In genomic region chr13:46602674-46603073, GRCm38 (mm10) we compare ENCODE assay signal across 32 mouse cellular contexts.
A peak's percentile ranks its signal among the peaks of the same experiment; 100 is the strongest.
DNase-seq lines count a peak whose midpoint lies in the region; ATAC-seq and TF ChIP-seq lines count a peak whose summit lies in the region.
"Had no signal": no experiment of that assay in that cellular context is flagged by ENCODE, and none has a peak within 500 bp of the region (broad histone marks: within the 10 kb centered on the region; RNA-seq: fewer than 3 reads in every experiment).

No protein-coding gene starts in this region.

- peak; percentile 61 for ATAC-seq in granulocyte monocyte progenitor cell, adult 5-6 weeks (replicated peaks; ENCODE audit: poor library complexity, severe bottlenecking)
- no peak for ATAC-seq in heart, embryonic 12.5 days (ENCODE audit: insufficient number of reproducible peaks, low FRiP score)
- ATAC-seq: activated CD4-positive, CD25-positive, alpha-beta regulatory T cell, adult 4 months; CD4-positive, CD25-positive, alpha-beta regulatory T cell, adult 4 months; forebrain, embryonic 14.5 days; inflammation-experienced regulatory T-cells, adult 6 months; liver, embryonic 12.5 days; liver, postnatal 0 days had no signal

- no peak overlapping the region for H3K4me3 ChIP-seq in lung, adult 2 months (replicated peaks; ENCODE audit: extremely low read depth, low read depth, low read length)
- H3K4me3 ChIP-seq in heart, embryonic 12.5 days = no peak overlapping the region
- H3K4me3 ChIP-seq: embryonic facial prominence, embryonic 10.5 days; embryonic facial prominence, embryonic 15.5 days; hindbrain, embryonic 15.5 days; kidney, embryonic 15.5 days; limb, embryonic 13.5 days; liver, embryonic 12.5 days; neural tube, embryonic 15.5 days had no signal

- no peak overlapping the region for H3K4me2 ChIP-seq in heart, embryonic 12.5 days
- H3K4me2 ChIP-seq: embryonic facial prominence, embryonic 15.5 days; heart, embryonic 11.5 days; hindbrain, embryonic 15.5 days; kidney, embryonic 15.5 days; limb, embryonic 13.5 days; liver, embryonic 12.5 days; neural tube, embryonic 15.5 days had no signal

- peak; percentile 5 for DNase-seq in lung, adult 2 months
- DNase-seq in lung, postnatal 14 days = no peak
- DNase-seq in lung, postnatal 36 days = peak; percentile 33
- no peak for DNase-seq in gastrocnemius, adult 8-10 months (ENCODE audit: low spot score in 2 of 2)
- no peak for DNase-seq in embryo, embryonic 10.5 days (ENCODE audit: low spot score)
- DNase-seq: adrenal gland, adult 2 months; adrenal gland, postnatal 36 days; cerebellum, adult 18-20 months; cerebellum, postnatal 10 days; gastrocnemius, postnatal 10 days; heart, adult 18-20 months; kidney, adult 11 months; kidney, postnatal 25 days; liver, postnatal 0 days; midbrain, embryonic 14.5 days; right cerebral cortex, postnatal 25 days; thymus, postnatal 4 days had no signal

- no peak overlapping the region for H3K27ac ChIP-seq in heart, embryonic 12.5 days (ENCODE audit: poor library complexity, severe bottlenecking)
- H3K27ac ChIP-seq: embryonic facial prominence, embryonic 10.5 days; embryonic facial prominence, embryonic 15.5 days; hindbrain, embryonic 15.5 days; kidney, embryonic 15.5 days; limb, embryonic 13.5 days; liver, embryonic 12.5 days; macrophage; neural tube, embryonic 15.5 days had no signal

- H3K9ac ChIP-seq in heart, embryonic 12.5 days = no peak overlapping the region
- H3K9ac ChIP-seq: embryonic facial prominence, embryonic 15.5 days; hindbrain, embryonic 15.5 days; kidney, embryonic 15.5 days; limb, embryonic 13.5 days; liver, embryonic 12.5 days; liver, postnatal 0 days; neural tube, embryonic 15.5 days had no signal

- H3K36me3 ChIP-seq in heart, embryonic 12.5 days = 0 out of 2 replicates have a peak, but pooled peaks cover 3% of the 10 kb centered on the region
- H3K36me3 ChIP-seq: embryonic facial prominence, embryonic 10.5 days; embryonic facial prominence, embryonic 15.5 days; hindbrain, embryonic 15.5 days; kidney, embryonic 15.5 days; limb, embryonic 13.5 days; liver, embryonic 12.5 days; neural tube, embryonic 15.5 days had no signal

- WGBS in lung, adult 2 months = 39% methylated on average over 11 of the region's 11 CpGs
- WGBS in heart, embryonic 12.5 days = 74% methylated on average over 11 of the region's 11 CpGs

- no peak for TF ChIP-seq CTCF in lung, adult 2 months (IDR thresholded peaks at IDR 0.05; ENCODE audit: insufficient read depth, low read length)

- no peak for TF ChIP-seq POLR2A in lung, adult 2 months (IDR thresholded peaks at IDR 0.05; ENCODE audit: borderline replicate concordance, extremely low read depth, low read depth, low read length)

- H3K4me1 ChIP-seq in lung, adult 2 months (ENCODE audit: control insufficient read depth, insufficient read depth, low read length) = no peaks in the 10 kb centered on the region
- no peaks in the 10 kb centered on the region for H3K4me1 ChIP-seq in heart, embryonic 12.5 days (replicated peaks)
- H3K4me1 ChIP-seq: embryonic facial prominence, embryonic 10.5 days; embryonic facial prominence, embryonic 15.5 days; hindbrain, embryonic 15.5 days; kidney, embryonic 15.5 days; limb, embryonic 13.5 days; liver, embryonic 12.5 days had no signal

- no peaks in the 10 kb centered on the region for H3K27me3 ChIP-seq in heart, embryonic 12.5 days (replicated peaks)
- H3K27me3 ChIP-seq: embryonic facial prominence, embryonic 15.5 days; hindbrain, embryonic 15.5 days; kidney, embryonic 15.5 days; limb, embryonic 13.5 days; liver, embryonic 12.5 days; neural tube, embryonic 15.5 days had no signal

- H3K9me3 ChIP-seq in heart, embryonic 12.5 days (replicated peaks) = no peaks in the 10 kb centered on the region
- H3K9me3 ChIP-seq: embryonic facial prominence, embryonic 10.5 days; embryonic facial prominence, embryonic 15.5 days; hindbrain, embryonic 15.5 days; limb, embryonic 13.5 days; liver, embryonic 12.5 days; neural tube, embryonic 15.5 days had no signal

Comparison
In these comparisons a context has a peak if more than half of its experiments do, and no peak if none do; other contexts are left out.
1. DNase-seq: peak in lung, adult 2 months (single experiment) and lung, postnatal 36 days (single experiment); none in lung, postnatal 14 days (single experiment), gastrocnemius, adult 8-10 months (0 of 2) and embryo, embryonic 10.5 days (single experiment).